Mouse (Mus musculus) bone marrow, adult 2 months (tissue): ENCODE measurements around the gene Msrb2. TPM values are rescaled to one million over a fixed set of nuclear protein-coding genes. Genes with fewer than 3 reads are reported as not detected.

Experiments
- H3K27ac ChIP-seq: fragments of 200-500 bp; 2 replicates; pipeline ENCODE4 v1.5.1; 2012; ENCODE audit warnings: low read depth, mild to moderate bottlenecking, control low read depth, inconsistent platforms, low read length; ENCODE audit not compliant: control insufficient read depth, poor library complexity, insufficient read depth
- H3K4me1 ChIP-seq: fragments of 200-500 bp; 2 replicates; pipeline ENCODE4 v1.6.1; 2011; ENCODE audit warnings: low read length; ENCODE audit not compliant: control insufficient read depth, insufficient read depth
- H3K4me3 ChIP-seq: fragments of 200-500 bp; replicated peaks from 2 replicates; pipeline ENCODE3; 2011; ENCODE audit warnings: mild to moderate bottlenecking, low read depth, low read length, control low read depth; ENCODE audit not compliant: control insufficient read depth
- CTCF ChIP-seq: fragments of 200-500 bp; IDR thresholded peaks from 2 replicates; pipeline ENCODE4 v1.5.1; 2011; ENCODE audit warnings: low read length, control low read depth; ENCODE audit not compliant: control insufficient read depth, insufficient read depth
- POLR2A ChIP-seq: fragments of 200-500 bp; IDR thresholded peaks from 2 replicates; pipeline ENCODE4 v1.6.1; 2011; ENCODE audit warnings: low read depth, mild to moderate bottlenecking, control low read depth, low read length, borderline replicate concordance; ENCODE audit not compliant: control insufficient read depth
- WGBS: fragments of 180-500 bp; shearing (Covaris S2); methylation state at CpG from one replicate; pipeline ENCODE4 v1.1.7; 2018; 5-methylcytosine and 5-hydroxymethylcytosine counted together
- polyA plus RNA-seq: library from polyadenylated mRNA; stranded (reverse); fragments of >200 nt; gene quantifications from 2 replicates; pipeline ENCODE4 v1.2.4, GENCODE M21; 2011; ENCODE audit warnings: low replicate concordance; ENCODE audit not compliant: missing spikeins, insufficient read depth, insufficient read length

Gene Msrb2
- polyA plus RNA-seq, 1 experiment = 19.6 TPM

GRCm38 (mm10) chr2:19429691-19430690, 58.8 kb downstream of the Msrb2 start:
- 7% methylated on average over 31 of the region's 31 CpGs for WGBS
- H3K4me3 ChIP-seq = no peak overlapping the region
- TF ChIP-seq POLR2A (no peak), CTCF (no peak)
- no peaks in the 10 kb centered on the region for H3K4me1 ChIP-seq
- H3K27ac ChIP-seq = no peak overlapping the region

- WGBS = 2% methylated on average over 33 of the region's 33 CpGs
- Histone ChIP-seq H3K4me1 (no peaks in the 10 kb centered on the region), H3K27ac (no peak overlapping the region), H3K4me3 (no peak overlapping the region)
- no peak for TF ChIP-seq POLR2A
- no peak for TF ChIP-seq CTCF
Observed at GRCm38 (mm10) chr2:19430746-19431145, 59.5 kb downstream of the Msrb2 start.

DNA sequence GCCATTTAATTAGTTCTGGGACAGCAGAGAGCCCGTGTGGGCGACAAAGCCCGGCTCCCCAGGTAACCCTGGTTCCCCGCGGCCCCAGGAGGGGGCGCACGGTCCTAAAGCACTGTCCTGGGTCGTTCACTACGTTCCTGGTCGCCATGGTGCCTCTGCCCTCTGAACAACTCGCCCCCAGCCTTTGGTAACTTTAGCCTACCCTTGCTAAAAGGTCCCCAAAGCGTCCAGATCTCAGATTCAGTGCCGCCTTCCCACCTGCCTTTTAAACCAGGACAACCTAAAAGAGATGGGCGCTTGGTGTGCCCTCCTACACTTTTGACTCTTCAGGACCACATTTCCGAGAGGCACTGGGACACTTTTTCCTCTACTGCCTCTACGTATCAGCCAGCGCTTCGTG, 59.9 kb downstream of the Msrb2 start:
- WGBS = 7% methylated on average over 18 of the region's 18 CpGs
- H3K27ac ChIP-seq = no peak overlapping the region

GRCm38 (mm10) chr2:19431614-19432323, 60.5 kb downstream of the Msrb2 start:
- no peak overlapping the region for H3K27ac ChIP-seq
- TF ChIP-seq POLR2A = no peak
- no peak for TF ChIP-seq CTCF
- no peaks in the 10 kb centered on the region for H3K4me1 ChIP-seq
- WGBS = 8% methylated on average over 41 of the region's 41 CpGs
- H3K4me3 ChIP-seq = no peak overlapping the region

More for the DNA sequence above, 59.9 kb downstream of the Msrb2 start:
- no peaks in the 10 kb centered on the region for H3K4me1 ChIP-seq
- TF ChIP-seq POLR2A = no peak
- TF ChIP-seq CTCF = peak; percentile 24; the same call in 1 of the 2 replicates
- no peak overlapping the region for H3K4me3 ChIP-seq

- WGBS = 3% methylated on average over 9 of the region's 9 CpGs
- no peaks in the 10 kb centered on the region for H3K4me1 ChIP-seq
Observed at GRCm38 (mm10) chr2:19444346-19444745, 73.1 kb downstream of the Msrb2 start.

More at GRCm38 (mm10) chr2:19444346-19444745, 73.1 kb downstream of the Msrb2 start:
- TF ChIP-seq CTCF (no peak), POLR2A (no peak)
- no peak overlapping the region for H3K4me3 ChIP-seq
- H3K27ac ChIP-seq = no peak overlapping the region

Other genes starting within 250 kb of the Msrb2 start
- 0.70 and 0.72 TPM in 2 replicates for gene Armc3, start 172.1 kb upstream of the Msrb2 start, polyA plus RNA-seq
- not detected in 2 replicates for gene Ptf1a, start 74.2 kb downstream of the Msrb2 start, polyA plus RNA-seq
- not detected in 2 replicates for gene 4921504E06Rik, start 182.5 kb downstream of the Msrb2 start, polyA plus RNA-seq